Mouse (Mus musculus): Measurements from ENCODE around the gene Bcat2.

Gene Bcat2

GRCm38 (mm10) chr7:45550821-45551511 lies 19.0 kb upstream of the Bcat2 start:
- no peak for DNase-seq (ENCODE audit: low spot score)

GRCm38 (mm10) chr7:45551512-45551883 lies 18.5 kb upstream of the Bcat2 start:
- DNase-seq (ENCODE audit: low spot score), result no peak

DNA sequence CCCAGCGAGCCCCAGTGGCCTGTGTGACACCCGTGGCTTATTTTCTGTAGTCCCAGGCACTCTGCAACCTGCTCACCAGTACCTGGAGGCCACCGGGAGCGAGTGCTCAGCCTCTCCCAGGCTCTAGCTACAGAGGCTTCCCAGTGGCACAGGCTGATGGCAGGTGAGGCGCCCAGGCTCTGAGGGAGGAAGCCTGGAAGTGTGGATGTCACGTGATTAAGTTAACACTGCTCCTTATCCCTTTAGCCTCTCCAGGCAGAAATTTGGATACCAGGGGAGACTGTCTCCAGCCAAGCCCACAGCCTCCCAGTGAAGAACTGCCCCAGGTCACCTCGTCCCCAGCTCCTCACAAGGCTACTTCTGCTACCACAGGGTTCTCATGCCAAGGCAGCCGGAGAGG lies 16.4 kb upstream of the Bcat2 start:
- DNase-seq (ENCODE audit: low spot score), result no peak

GRCm38 (mm10) chr7:45553990-45554389 lies 16.0 kb upstream of the Bcat2 start:
- DNase-seq (ENCODE audit: low spot score), result no peak

GRCm38 (mm10) chr7:45554744-45555143 lies 15.2 kb upstream of the Bcat2 start, which contains the start of gene Hsd17b14:
Gene Hsd17b14, plus strand, starts transcription at chr7:45554893.
- no peak for DNase-seq (ENCODE audit: low spot score)

DNA sequence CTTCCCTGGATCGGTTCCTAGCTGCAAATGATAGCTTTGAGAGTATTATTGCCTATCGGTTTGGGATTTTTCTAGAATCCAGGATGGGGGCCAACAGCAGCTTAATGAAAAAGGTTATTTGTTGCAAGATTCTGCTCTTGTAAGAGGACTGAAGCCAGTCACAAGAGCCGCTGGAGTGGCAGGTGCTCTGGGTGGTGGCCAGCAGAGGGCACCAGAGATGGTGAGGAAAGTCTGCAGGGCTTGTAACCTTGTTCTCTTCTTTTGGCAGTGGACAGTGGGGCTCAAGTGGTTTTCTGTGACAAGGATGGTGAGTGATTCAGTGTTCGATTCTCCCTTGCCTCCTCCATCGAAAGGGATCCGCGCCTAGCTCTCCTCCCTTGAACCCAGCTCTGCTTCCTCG lies 14.2 kb upstream of the Bcat2 start:
- DNase-seq (ENCODE audit: low spot score), result peak; percentile 77

DNA sequence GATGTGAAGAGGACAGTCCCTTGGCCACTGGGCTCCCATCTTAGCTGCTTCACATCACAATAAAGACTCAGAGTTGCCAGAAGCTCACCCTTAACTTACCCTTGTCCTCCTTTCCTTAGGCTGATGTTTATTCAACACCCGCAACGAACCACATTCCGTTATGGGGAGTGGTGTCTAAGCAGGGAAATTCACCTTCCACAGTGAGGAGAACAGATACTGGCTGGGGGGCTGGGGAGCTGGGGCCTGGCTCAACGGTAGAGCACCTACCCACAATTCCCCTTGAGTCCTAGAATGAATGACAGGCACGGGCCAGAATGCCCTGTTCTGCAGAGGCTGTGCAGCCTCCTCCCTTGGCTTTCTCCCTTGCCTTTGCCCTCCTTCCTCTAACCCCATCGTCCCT lies 11.0 kb upstream of the Bcat2 start:
- no peak for DNase-seq (ENCODE audit: low spot score)

DNA sequence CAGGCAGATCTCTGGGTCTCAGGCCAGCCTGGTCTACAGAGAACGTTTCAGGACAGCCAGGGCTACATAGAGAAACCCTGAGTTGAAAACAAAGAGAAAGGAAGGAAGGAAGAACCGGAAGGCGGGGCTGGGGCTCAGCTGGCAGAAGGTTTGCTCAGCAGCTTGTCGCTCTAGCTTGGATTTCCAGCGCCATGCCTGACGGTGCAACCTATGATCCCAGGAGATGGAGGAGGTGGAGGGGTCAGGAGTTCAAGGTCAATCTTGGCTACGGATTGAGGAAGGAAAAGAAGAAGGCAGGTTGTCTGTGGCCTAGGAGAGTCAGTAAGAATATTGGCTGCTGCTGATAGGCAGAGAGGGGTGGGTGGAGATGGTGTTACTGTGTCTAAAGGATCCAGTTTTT lies 9.7 kb upstream of the Bcat2 start:
- no peak for DNase-seq (ENCODE audit: low spot score)

GRCm38 (mm10) chr7:45560843-45561623 lies 8.9 kb upstream of the Bcat2 start:
- DNase-seq (ENCODE audit: low spot score), result peak; percentile 80

- no peak for DNase-seq (ENCODE audit: low spot score)
Measured at GRCm38 (mm10) chr7:45561624-45562520, 8.1 kb upstream of the Bcat2 start.

GRCm38 (mm10) chr7:45564811-45565210 lies 5.1 kb upstream of the Bcat2 start:
- no peak for DNase-seq (ENCODE audit: low spot score)

DNA sequence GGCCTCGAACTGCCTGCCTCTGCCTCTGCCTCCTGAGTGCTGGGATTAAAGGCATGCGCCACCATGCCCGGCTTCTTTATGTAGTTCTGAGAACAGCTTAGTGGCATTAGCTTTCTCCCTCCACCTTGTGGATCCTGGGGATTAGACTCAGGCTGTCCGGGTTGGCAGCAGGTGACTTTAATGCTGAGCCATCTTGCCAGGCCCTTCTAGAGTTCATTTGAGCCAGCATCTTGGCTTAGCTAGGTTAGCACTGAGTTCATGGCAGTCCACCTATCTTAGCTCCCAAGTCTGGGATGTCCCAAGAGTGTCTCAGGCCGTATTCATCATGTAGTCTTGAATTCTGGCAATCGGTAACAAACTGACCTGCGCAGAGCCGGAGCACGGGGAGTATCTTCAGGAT lies 4.5 kb upstream of the Bcat2 start:
- DNase-seq (ENCODE audit: low spot score), result no peak

GRCm38 (mm10) chr7:45567112-45567779 lies 2.7 kb upstream of the Bcat2 start:
- DNase-seq (ENCODE audit: low spot score), result no peak

GRCm38 (mm10) chr7:45567780-45568516 lies 2.0 kb upstream of the Bcat2 start:
- peak; percentile 90 for DNase-seq (ENCODE audit: low spot score)

DNA sequence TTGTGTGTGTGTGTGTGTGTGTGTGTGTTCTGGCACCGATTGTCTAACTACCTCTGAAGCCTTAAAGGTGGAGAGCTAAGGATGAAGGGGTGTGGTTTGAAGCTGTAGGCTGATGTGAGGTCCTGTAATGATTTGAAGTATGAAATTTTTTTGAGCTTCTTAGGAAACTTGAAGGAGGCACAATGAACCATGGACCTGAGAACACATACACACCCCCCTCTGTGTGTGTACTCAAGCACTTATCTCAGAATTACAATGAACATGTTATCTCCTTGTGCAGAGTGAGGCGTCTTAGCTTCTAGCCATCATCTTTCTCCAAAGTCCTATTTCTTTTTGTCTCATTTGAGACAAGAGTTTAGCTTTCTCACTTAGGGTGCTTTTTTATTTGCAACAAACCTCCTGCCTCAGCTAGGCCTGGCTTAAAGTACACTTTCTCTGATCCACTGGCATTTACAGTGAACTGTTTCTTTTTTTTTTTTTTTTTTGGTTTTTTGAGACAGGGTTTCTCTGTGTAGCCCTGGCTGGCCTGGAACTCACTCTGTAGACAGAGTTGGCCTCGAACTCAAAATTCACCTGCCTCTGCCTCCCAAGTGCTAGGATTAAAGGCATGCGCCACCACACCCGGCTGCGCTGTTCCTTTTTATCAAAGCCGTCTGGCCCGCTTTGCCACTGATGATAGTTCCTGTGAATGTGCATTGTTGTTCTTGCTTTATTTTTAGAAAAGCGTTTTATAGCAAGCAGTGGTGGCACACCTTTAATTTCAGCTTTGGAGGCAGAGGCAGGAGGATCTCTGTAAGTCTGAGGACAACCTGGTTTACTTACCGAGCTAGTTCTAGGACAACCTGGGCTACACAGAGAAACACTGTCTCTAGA lies 1.1 kb upstream of the Bcat2 start:
- DNase-seq (ENCODE audit: low spot score), result no peak

- DNase-seq (ENCODE audit: low spot score), result no peak
Measured at GRCm38 (mm10) chr7:45571966-45572365, 2.0 kb downstream of the Bcat2 start.

DNA sequence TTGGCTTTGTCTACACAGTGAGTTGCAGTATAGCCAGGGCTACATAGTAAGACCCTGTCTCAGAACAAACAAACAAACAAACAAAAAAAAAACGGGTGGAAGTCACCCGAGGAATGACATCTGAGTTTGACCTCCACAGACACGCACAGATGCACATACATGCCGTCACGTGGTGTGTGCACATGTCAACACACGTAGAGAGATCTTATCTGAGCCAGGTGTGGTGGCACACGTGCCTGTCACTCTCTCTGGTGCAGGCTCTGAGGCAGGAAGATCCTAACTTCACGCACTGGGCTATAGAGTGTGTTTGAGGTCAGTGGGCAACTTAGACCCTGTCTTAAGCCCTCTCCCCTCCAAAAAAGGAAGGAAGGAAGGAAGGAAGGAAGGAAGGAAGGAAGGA lies 4.0 kb downstream of the Bcat2 start:
- DNase-seq (ENCODE audit: low spot score), result no peak

GRCm38 (mm10) chr7:45574472-45575379 lies 4.8 kb downstream of the Bcat2 start:
- no peak for DNase-seq (ENCODE audit: low spot score)

DNA sequence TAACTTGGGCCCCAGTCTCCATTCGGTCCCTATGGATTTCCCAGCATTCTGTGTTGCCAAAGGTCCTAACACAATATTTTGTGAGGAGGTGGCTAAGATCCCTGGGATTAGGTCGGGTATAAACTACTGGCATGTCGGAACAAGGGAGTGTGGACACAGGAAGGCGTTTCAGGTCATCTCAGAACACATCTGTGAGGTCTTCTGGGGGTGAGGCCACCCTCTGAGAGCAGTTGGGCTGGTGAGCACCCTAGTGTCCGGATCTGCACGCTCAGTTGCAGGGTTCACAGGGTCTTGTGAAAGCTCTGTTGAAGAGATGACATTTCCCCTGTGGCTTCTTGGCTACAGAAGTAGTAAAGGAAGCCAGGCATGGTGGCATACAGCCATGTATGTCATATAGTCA lies 16.0 kb downstream of the Bcat2 start:
- DNase-seq (ENCODE audit: low spot score), result no peak

Measured in layer of hippocampus, adult 11-12 months (tissue).